Mouse (Mus musculus) neural tube, embryonic 11.5 days (tissue): Measurements from ENCODE around the gene Inpp5d. TPM values are rescaled to one million over a fixed set of nuclear protein-coding genes. Genes with fewer than 3 reads are reported as not detected.

Experiments used
- ATAC-seq: fragments of 200-750 bp; cut with Nextera tagmentation; 2 replicates; pipeline ENCODE4 v1.8.0; 2017; ENCODE audit warnings: moderate number of reproducible peaks, mild to moderate bottlenecking, moderate TSS enrichment, moderate library complexity; ENCODE audit not compliant: insufficient read depth, low FRiP score, low TSS enrichment
- DNase-seq: peaks from one replicate; pipeline ENCODE4 v3.0.0-alpha.2; 2015; ENCODE audit warnings: low spot score
- H3K27ac ChIP-seq: fragments of 300-500 bp; sonication (generic); 2 replicates; pipeline ENCODE4 v1.5.1; 2014; ENCODE audit warnings: low read depth, mild to moderate bottlenecking, low read length
- H3K27me3 ChIP-seq: fragments of 300-500 bp; sonication (generic); 2 replicates; pipeline ENCODE4 v1.6.1; 2014; ENCODE audit warnings: mild to moderate bottlenecking, low read length, mixed read lengths; ENCODE audit not compliant: control insufficient read depth, insufficient read depth
- H3K36me3 ChIP-seq: fragments of 300-500 bp; sonication (generic); 2 replicates; pipeline ENCODE4 v1.6.1; 2014; ENCODE audit warnings: mild to moderate bottlenecking, low read length, moderate library complexity, mixed read lengths; ENCODE audit not compliant: control insufficient read depth, insufficient read depth
- H3K4me1 ChIP-seq: fragments of 300-500 bp; sonication (generic); 2 replicates; pipeline ENCODE4 v1.6.1; 2014; ENCODE audit warnings: low read length, mixed read lengths; ENCODE audit not compliant: control insufficient read depth, insufficient read depth
- H3K4me2 ChIP-seq: fragments of 300-500 bp; sonication (generic); 2 replicates; pipeline ENCODE4 v1.6.1; 2014; ENCODE audit warnings: low read depth, mild to moderate bottlenecking, moderate library complexity
- H3K4me3 ChIP-seq: fragments of 300-500 bp; sonication (generic); 2 replicates; pipeline ENCODE4 v1.5.1; 2014; ENCODE audit warnings: low read depth, low read length
- H3K9ac ChIP-seq: fragments of 300-500 bp; sonication (generic); 2 replicates; pipeline ENCODE4 v1.6.1; 2014; ENCODE audit warnings: mild to moderate bottlenecking, low read length
- H3K9me3 ChIP-seq: fragments of 300-500 bp; sonication (generic); 2 replicates; pipeline ENCODE4 v1.6.1; 2016; ENCODE audit warnings: low read length; ENCODE audit not compliant: control insufficient read depth
- WGBS: fragments of 180-500 bp; shearing (Covaris S2); extraction: QIAGEN DNeasy Blood & Tissue Kit; methylation state at CpG from one replicate; pipeline ENCODE4 v1.1.7; 2014; 5-methylcytosine and 5-hydroxymethylcytosine counted together
- polyA plus RNA-seq: library from polyadenylated mRNA; unstranded; fragments of >200 nt; fragmentation: Nextera tagmentation; extraction: Ambion mirVana; gene quantifications from 2 replicates; pipeline ENCODE4 v1.2.1, GENCODE M21; 2014

Gene Inpp5d
- polyA plus RNA-seq, 1 experiment from 2014 or later = 4.6 TPM

- no peaks in the 10 kb centered on the region for H3K27me3 ChIP-seq
- no peaks in the 10 kb centered on the region for H3K4me1 ChIP-seq
- no peaks in the 10 kb centered on the region for H3K9me3 ChIP-seq
- no peak overlapping the region for H3K9ac ChIP-seq
- H3K36me3 ChIP-seq = no peaks in the 10 kb centered on the region
- no peak for DNase-seq
- no peak overlapping the region for H3K27ac ChIP-seq
- no peak overlapping the region for H3K4me2 ChIP-seq
- 82% methylated on average over 7 of the region's 7 CpGs for WGBS
- H3K4me3 ChIP-seq = no peak overlapping the region
- no peak for ATAC-seq
Measured at GRCm38 (mm10) chr1:87645041-87645440, 24.9 kb downstream of the Inpp5d start.

GRCm38 (mm10) chr1:87645748-87646147 is 25.6 kb downstream of the Inpp5d start:
- no peak overlapping the region for H3K4me2 ChIP-seq
- no peak overlapping the region for H3K4me3 ChIP-seq
- H3K9ac ChIP-seq = no peak overlapping the region
- H3K27ac ChIP-seq = no peak overlapping the region
- DNase-seq (no peak), ATAC-seq (no peak)
- no peaks in the 10 kb centered on the region for H3K36me3 ChIP-seq
- WGBS = 84% methylated on average over 6 of the region's 6 CpGs
- H3K27me3 ChIP-seq = no peaks in the 10 kb centered on the region
- H3K9me3 ChIP-seq = no peaks in the 10 kb centered on the region
- no peaks in the 10 kb centered on the region for H3K4me1 ChIP-seq

- Histone ChIP-seq H3K36me3 (no peaks in the 10 kb centered on the region), H3K9me3 (no peaks in the 10 kb centered on the region), H3K4me2 (no peak overlapping the region), H3K4me3 (no peak overlapping the region), H3K9ac (no peak overlapping the region), H3K27ac (no peak overlapping the region), H3K4me1 (no peaks in the 10 kb centered on the region), H3K27me3 (no peaks in the 10 kb centered on the region)
- DNase-seq (no peak), ATAC-seq (no peak)
- WGBS = 83% methylated on average over 1 of the region's 1 CpGs
Measured at GRCm38 (mm10) chr1:87647820-87648219, 27.7 kb downstream of the Inpp5d start.

GRCm38 (mm10) chr1:87648657-87649056 is 28.5 kb downstream of the Inpp5d start:
- Histone ChIP-seq H3K4me1 (no peaks in the 10 kb centered on the region), H3K9ac (no peak overlapping the region), H3K27ac (no peak overlapping the region), H3K9me3 (no peaks in the 10 kb centered on the region), H3K27me3 (no peaks in the 10 kb centered on the region), H3K36me3 (no peaks in the 10 kb centered on the region), H3K4me2 (no peak overlapping the region), H3K4me3 (no peak overlapping the region)
- no peak for ATAC-seq
- DNase-seq = no peak
- 57% methylated on average over 7 of the region's 7 CpGs for WGBS

- WGBS = 80% methylated on average over 4 of the region's 4 CpGs
- no peak overlapping the region for H3K4me3 ChIP-seq
- DNase-seq (no peak), ATAC-seq (no peak)
- H3K27me3 ChIP-seq = no peaks in the 10 kb centered on the region
- no peak overlapping the region for H3K27ac ChIP-seq
- no peaks in the 10 kb centered on the region for H3K36me3 ChIP-seq
- no peaks in the 10 kb centered on the region for H3K9me3 ChIP-seq
- H3K4me1 ChIP-seq = no peaks in the 10 kb centered on the region
- H3K4me2 ChIP-seq = no peak overlapping the region
- no peak overlapping the region for H3K9ac ChIP-seq
Measured at GRCm38 (mm10) chr1:87649219-87649805, 29.2 kb downstream of the Inpp5d start.

GRCm38 (mm10) chr1:87649958-87650474 is 29.9 kb downstream of the Inpp5d start:
- H3K27ac ChIP-seq = no peak overlapping the region
- ATAC-seq (no peak), DNase-seq (no peak)
- H3K9me3 ChIP-seq = no peaks in the 10 kb centered on the region
- no peak overlapping the region for H3K9ac ChIP-seq
- H3K4me1 ChIP-seq = no peaks in the 10 kb centered on the region
- H3K4me2 ChIP-seq = no peak overlapping the region
- no peaks in the 10 kb centered on the region for H3K27me3 ChIP-seq
- no peaks in the 10 kb centered on the region for H3K36me3 ChIP-seq
- 91% methylated on average over 8 of the region's 8 CpGs for WGBS
- no peak overlapping the region for H3K4me3 ChIP-seq

- no peak for ATAC-seq
- Histone ChIP-seq H3K27me3 (no peaks in the 10 kb centered on the region), H3K27ac (no peak overlapping the region), H3K9ac (no peak overlapping the region), H3K4me1 (no peaks in the 10 kb centered on the region), H3K4me2 (no peak overlapping the region), H3K9me3 (no peaks in the 10 kb centered on the region), H3K36me3 (no peaks in the 10 kb centered on the region), H3K4me3 (no peak overlapping the region)
- no peak for DNase-seq
- WGBS = 85% methylated on average over 8 of the region's 8 CpGs
Measured at GRCm38 (mm10) chr1:87650611-87651079, 30.5 kb downstream of the Inpp5d start.

GRCm38 (mm10) chr1:87651436-87651835 is 31.3 kb downstream of the Inpp5d start:
- Histone ChIP-seq H3K4me2 (no peak overlapping the region), H3K27ac (no peak overlapping the region), H3K36me3 (no peaks in the 10 kb centered on the region), H3K4me1 (no peaks in the 10 kb centered on the region), H3K4me3 (no peak overlapping the region), H3K9me3 (no peaks in the 10 kb centered on the region), H3K27me3 (no peaks in the 10 kb centered on the region), H3K9ac (no peak overlapping the region)
- ATAC-seq (no peak), DNase-seq (no peak)
- WGBS = 85% methylated on average over 1 of the region's 1 CpGs

- H3K4me1 ChIP-seq = no peaks in the 10 kb centered on the region
- WGBS = 54% methylated on average over 5 of the region's 5 CpGs
- no peak overlapping the region for H3K4me2 ChIP-seq
- no peak overlapping the region for H3K27ac ChIP-seq
- H3K9ac ChIP-seq = no peak overlapping the region
- no peaks in the 10 kb centered on the region for H3K9me3 ChIP-seq
- DNase-seq (no peak), ATAC-seq (no peak)
- no peaks in the 10 kb centered on the region for H3K36me3 ChIP-seq
- no peak overlapping the region for H3K4me3 ChIP-seq
- no peaks in the 10 kb centered on the region for H3K27me3 ChIP-seq
Measured at GRCm38 (mm10) chr1:87655101-87655500, 35.0 kb downstream of the Inpp5d start.
